Mouse (Mus musculus) ES-Bruce4 (cell line): ENCODE data around the gene Cutal.

ENCODE experiments used
- CTCF ChIP-seq: IDR thresholded peaks from one replicate; pipeline ENCODE4 v1.8.1; 2011; ENCODE audit warnings: low read depth, low read length
- EP300 ChIP-seq: IDR thresholded peaks from 2 replicates; pipeline ENCODE4 v1.6.1; 2011; ENCODE audit warnings: low read depth, low read length; ENCODE audit not compliant: insufficient read depth
- POLR2A ChIP-seq: IDR thresholded peaks from one replicate; pipeline ENCODE4 v1.8.1; 2011; ENCODE audit warnings: low read length; ENCODE audit not compliant: insufficient read depth

DNA sequence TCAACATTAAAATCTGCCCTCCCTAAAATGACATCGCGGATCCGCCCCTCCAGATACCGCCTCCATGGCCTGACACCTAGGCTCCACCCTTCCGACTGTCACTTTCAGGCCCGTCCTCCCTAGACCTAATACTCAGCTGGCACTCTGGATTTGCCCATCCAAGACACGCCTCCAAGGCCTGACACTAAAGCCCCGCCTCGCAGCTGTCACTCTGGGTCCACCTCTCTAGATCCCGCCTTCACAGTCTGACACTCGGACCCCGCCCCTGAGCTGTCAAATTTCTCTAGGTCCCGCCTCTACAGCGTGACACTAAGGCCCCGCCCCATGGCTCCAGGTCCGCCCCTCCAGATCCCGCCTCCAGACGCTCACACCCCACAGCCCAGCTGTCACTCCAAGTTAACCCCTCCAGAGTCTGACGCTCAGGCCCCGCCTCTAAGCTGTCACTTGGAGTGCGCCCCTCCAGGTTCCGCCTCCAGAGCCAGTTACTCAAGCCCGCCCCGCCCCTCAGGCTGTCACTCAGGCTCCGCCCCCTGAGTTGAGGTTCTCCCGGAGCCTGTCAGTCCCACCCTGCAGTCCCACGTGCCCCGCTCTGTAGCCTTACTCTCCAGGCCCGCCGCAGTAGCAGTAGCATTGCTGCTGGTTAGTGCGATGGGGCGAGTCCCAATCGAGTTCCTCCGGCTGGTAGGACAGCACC is 30.8 kb downstream of the Cutal start:
- TF ChIP-seq CTCF (no peak), POLR2A (no peak), EP300 (no peak)
